Mouse (Mus musculus) erythroblast, embryonic 14.5 days (primary cell): ENCODE measurements around the gene Ssr1. TPM values are rescaled to one million over a fixed set of nuclear protein-coding genes. Genes with fewer than 3 reads are reported as not detected.

Experiments
- H3K27me3 ChIP-seq: 2 replicates; pipeline ENCODE4 v1.6.1; 2012; ENCODE audit warnings: inconsistent platforms; ENCODE audit not compliant: control insufficient read depth
- H3K36me3 ChIP-seq: 2 replicates; pipeline ENCODE4 v1.6.1; 2012; ENCODE audit warnings: mild to moderate bottlenecking, inconsistent platforms; ENCODE audit not compliant: control insufficient read depth
- H3K4me1 ChIP-seq: 2 replicates; pipeline ENCODE4 v1.6.1; 2012; ENCODE audit warnings: inconsistent platforms; ENCODE audit not compliant: control insufficient read depth
- H3K4me3 ChIP-seq: replicated peaks from 2 replicates; pipeline ENCODE3; 2012; ENCODE audit warnings: moderate library complexity, mild to moderate bottlenecking, inconsistent platforms
- H3K9me3 ChIP-seq: 2 replicates; pipeline ENCODE4 v1.6.1; 2012; ENCODE audit warnings: low read length, inconsistent platforms, mixed read lengths; ENCODE audit not compliant: control insufficient read depth
- GATA1 ChIP-seq: IDR thresholded peaks from 2 replicates; pipeline ENCODE4 v1.6.1; 2012; ENCODE audit warnings: low read length, inconsistent platforms, mixed read lengths
- TAL1 ChIP-seq: IDR thresholded peaks from 3 replicates; pipeline ENCODE4 v1.6.1; 2012; ENCODE audit warnings: low read length, inconsistent platforms, mixed read lengths
- polyA plus RNA-seq: library from polyadenylated mRNA; stranded (reverse); fragments of >175 nt; gene quantifications from 2 replicates; pipeline ENCODE4 v1.2.3, GENCODE M21; 2012

Ssr1 gene
- polyA plus RNA-seq, 1 experiment = 3.0 TPM

DNA sequence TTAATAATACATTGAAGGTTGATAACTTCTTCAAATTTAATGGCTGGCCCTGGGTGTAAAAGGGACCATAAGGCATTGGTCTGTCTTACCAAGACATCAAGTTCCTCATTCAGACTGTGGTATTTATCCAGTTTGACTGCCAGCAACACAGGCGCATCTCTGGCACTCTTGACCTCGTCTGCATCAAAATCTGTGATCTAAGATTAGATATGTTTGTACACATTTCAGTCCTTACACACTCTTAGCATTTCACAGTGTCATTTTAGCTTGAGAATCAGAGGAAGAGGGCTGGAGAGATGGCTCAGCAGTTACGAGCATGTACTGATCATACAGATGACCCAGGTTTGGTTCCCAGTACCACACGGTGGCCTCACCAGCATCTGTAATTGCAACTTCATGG is 21.6 kb upstream of the Ssr1 start:
- no peak overlapping the region for H3K4me3 ChIP-seq
- peaks cover 5% of the 10 kb centered on the region; the same call in 1 of the 2 replicates for H3K9me3 ChIP-seq
- no peaks in the 10 kb centered on the region for H3K27me3 ChIP-seq
- peaks cover under 1% of the 10 kb centered on the region for H3K4me1 ChIP-seq
- H3K36me3 ChIP-seq = no peaks in the 10 kb centered on the region
- TF ChIP-seq TAL1 = no peak
- TF ChIP-seq GATA1 = no peak

DNA sequence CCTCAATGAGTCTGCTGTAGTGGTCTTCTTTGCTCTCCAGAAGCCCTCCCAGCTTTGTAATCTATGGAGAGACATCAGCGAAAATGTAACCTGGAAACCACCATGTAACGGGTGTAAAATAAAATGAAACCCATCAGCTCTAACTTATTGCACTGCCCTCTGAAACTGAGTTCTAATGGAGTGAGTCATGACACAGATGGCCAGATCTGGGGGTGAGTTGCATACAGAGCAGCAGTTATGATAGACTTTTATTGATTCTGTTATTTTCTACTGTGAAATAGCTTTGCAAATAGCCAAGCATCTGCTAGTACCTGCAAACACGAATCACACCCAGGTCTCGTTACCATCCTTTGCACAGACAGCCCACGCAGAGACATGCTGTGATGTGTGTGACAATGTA is 18.4 kb upstream of the Ssr1 start:
- Histone ChIP-seq H3K4me3 (no peak overlapping the region), H3K36me3 (peaks cover 2% of the 10 kb centered on the region; the same call in 1 of the 2 replicates), H3K4me1 (peaks cover 11% of the 10 kb centered on the region), H3K9me3 (peaks cover 2% of the 10 kb centered on the region; the same call in 1 of the 2 replicates), H3K27me3 (no peaks in the 10 kb centered on the region)
- TF ChIP-seq GATA1 (no peak), TAL1 (no peak)

DNA sequence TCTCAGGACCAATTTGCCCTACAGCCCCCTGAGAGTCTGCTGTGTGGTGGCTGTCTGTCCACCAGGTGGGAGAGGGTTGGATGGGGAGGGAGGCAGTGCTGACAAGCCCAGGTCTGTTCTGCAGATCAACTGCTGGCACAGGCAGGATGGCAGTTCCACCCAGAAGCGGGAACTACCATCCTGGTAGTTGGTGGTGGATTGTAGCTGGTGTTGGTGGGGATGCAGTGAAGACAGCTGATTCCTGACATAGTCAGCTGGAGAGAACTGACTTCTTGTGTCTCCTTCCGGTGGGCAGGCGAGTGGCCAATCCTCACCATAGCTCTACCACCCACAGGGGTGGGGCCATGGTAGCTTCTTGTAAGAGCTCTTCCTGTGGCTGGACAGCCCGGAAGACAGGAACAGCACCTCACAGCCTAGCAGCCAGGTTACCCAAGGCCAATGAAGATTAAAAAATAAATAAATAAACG is 16.5 kb upstream of the Ssr1 start:
- Histone ChIP-seq H3K4me3 (no peak overlapping the region), H3K9me3 (no peaks in the 10 kb centered on the region), H3K4me1 (peaks cover 11% of the 10 kb centered on the region), H3K36me3 (peaks cover 2% of the 10 kb centered on the region; the same call in 1 of the 2 replicates), H3K27me3 (no peaks in the 10 kb centered on the region)
- TF ChIP-seq TAL1 (no peak), GATA1 (no peak)

DNA sequence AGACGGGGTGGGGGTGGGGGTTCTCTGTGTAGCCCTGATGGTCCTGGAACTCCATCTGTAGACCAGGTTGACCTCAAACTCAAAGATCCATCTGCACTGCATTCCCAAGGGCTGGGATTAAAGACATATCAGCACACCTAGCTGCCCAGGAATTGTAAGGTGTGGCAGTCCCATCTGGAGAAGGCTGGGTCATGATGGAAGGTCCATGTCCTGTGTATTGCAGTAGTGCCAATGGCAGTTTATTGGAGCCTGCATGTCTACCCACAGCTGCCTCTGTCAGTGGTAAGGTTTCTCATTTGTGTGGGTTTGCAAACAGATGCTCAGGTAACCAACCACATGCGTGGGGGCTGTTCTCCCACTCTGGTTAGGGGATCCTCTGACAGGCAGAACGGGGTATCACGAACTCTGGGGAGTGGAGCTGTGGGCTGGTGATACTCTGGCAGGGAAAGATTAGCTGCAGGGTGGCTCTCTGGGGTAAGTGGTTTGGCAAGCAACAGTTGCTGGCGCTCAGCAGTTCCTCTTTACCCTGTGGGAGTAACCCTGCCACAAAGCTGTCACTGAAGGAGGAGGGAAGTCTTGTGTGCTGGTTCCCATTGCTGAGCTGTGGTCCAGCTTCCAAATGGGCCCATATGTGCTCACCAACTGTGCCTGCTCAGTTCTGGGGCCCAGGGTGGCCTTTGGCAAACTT is 15.8 kb upstream of the Ssr1 start:
- Histone ChIP-seq H3K27me3 (no peaks in the 10 kb centered on the region), H3K9me3 (no peaks in the 10 kb centered on the region), H3K4me3 (peak overlapping the region; percentile 6), H3K36me3 (peaks cover 2% of the 10 kb centered on the region; the same call in 1 of the 2 replicates), H3K4me1 (peaks cover 11% of the 10 kb centered on the region)
- TF ChIP-seq TAL1 (no peak), GATA1 (no peak)

DNA sequence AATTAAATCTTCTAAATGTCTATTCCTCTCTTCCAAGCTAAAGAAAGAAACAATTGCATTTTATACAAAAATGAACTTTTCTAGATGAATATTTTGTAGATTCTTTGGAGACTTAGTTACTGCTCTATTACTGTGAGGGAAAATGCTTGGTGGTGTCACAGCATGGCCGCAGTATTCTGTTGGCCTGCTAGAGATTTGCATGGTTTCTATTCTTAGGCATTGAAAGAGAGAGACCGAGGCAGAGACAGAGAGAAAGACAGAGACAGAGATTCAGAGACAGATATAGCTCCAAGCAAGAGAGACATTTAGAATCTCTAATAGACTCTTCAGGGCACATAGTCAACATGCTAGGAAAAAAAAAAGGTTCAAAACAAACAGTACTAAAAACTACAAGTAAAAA is 14.0 kb upstream of the Ssr1 start:
- H3K4me3 ChIP-seq = no peak overlapping the region
- H3K4me1 ChIP-seq = peaks cover 11% of the 10 kb centered on the region
- peaks cover 2% of the 10 kb centered on the region; the same call in 1 of the 2 replicates for H3K36me3 ChIP-seq
- H3K27me3 ChIP-seq = no peaks in the 10 kb centered on the region
- TF ChIP-seq TAL1 (no peak), GATA1 (no peak)
- H3K9me3 ChIP-seq = 0 out of 2 replicates have a peak, but pooled peaks cover under 1% of the 10 kb centered on the region

DNA sequence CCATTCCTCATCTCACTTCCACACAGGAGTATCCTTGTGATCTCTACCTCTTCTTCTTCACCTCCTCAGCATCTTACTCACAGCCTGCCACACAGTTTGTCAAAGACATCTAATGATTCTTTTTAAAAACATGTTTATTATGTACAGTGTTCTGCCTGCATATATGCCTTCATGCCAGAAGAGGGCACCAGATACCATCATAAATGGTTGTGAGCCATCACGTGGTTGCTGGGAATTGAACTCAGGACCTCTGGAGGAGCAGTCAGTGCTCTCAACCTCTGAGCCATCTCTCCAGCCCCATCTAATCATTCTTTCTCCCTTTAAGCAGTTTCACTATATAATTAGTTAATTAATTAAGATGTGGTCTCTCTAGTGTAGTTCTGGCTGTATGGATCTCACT is 8.4 kb upstream of the Ssr1 start:
- H3K27me3 ChIP-seq = peaks cover 7% of the 10 kb centered on the region
- no peak for TF ChIP-seq GATA1
- no peak for TF ChIP-seq TAL1

DNA sequence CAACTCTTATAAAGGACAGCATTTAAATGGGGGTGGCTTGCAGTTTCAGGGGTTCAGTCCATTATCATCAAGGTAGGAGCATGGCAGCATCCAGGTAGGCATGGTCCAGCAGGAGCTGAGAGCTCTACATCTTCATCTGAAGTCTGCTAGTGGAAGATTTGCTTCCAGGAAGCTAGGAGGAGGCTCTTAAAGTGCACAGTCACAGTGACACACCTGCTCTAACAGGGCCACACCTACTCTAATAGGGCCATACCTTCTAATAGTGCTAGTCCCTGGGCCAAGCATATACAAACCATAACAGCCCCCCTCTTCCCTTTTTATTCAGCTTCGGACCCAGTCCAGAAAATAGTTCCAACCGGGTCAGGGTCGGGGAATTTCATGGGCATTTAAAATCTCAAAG is 5.7 kb upstream of the Ssr1 start:
- Histone ChIP-seq H3K27me3 (peaks cover 7% of the 10 kb centered on the region), H3K4me1 (peaks cover 35% of the 10 kb centered on the region), H3K4me3 (no peak overlapping the region), H3K36me3 (no peaks in the 10 kb centered on the region), H3K9me3 (peaks cover 12% of the 10 kb centered on the region)
- TF ChIP-seq TAL1 (no peak), GATA1 (no peak)

More for the DNA sequence above, 8.4 kb upstream of the Ssr1 start:
- no peaks in the 10 kb centered on the region for H3K36me3 ChIP-seq
- peaks cover 26% of the 10 kb centered on the region for H3K4me1 ChIP-seq
- H3K9me3 ChIP-seq = peaks cover 10% of the 10 kb centered on the region
- no peak overlapping the region for H3K4me3 ChIP-seq

DNA sequence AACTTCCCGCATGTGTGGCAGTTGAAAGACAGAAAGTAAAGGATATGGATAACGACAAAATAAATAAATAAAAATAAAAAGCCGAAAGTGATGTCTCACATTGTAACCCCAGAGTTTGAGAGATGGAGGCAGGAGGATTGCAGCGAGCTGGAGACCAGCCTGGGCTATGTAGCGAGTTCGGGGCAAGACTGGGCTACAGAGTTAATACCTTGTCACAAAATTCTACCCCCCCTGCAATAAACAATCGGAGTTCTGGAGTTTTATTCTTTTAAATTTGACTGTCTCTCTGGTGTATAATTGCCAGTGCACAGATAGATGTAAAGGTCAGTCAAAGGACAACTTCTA is 360 bp upstream of the Ssr1 start:
- peak overlapping the region; percentile 95 for H3K4me3 ChIP-seq
- peaks cover 24% of the 10 kb centered on the region for H3K36me3 ChIP-seq
- H3K27me3 ChIP-seq = no peaks in the 10 kb centered on the region; the same call in 1 of the 2 replicates
- peaks cover 42% of the 10 kb centered on the region for H3K4me1 ChIP-seq
- no peak for TF ChIP-seq GATA1
- TF ChIP-seq TAL1 = no peak
- 0 out of 2 replicates have a peak, but pooled peaks cover 3% of the 10 kb centered on the region for H3K9me3 ChIP-seq

DNA sequence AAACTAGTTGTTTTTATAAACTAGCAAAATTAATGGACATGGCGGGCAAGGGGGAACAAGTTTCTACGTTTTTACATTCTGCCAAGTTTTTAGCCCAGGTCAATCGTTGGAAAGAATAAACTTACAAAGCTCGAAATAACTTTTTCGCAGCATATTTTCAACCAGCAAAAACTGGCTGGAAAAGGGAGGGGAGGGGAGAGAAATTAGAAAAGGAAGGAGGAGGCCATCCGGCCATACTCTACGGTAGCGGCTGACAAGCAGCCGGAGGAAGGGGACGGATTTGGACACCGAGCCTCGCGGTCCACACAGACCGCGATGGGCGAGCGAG is 677 bp downstream of the Ssr1 start:
- no peak for TF ChIP-seq GATA1
- no peak for TF ChIP-seq TAL1
- H3K4me3 ChIP-seq = peak overlapping the region; percentile 95
- H3K27me3 ChIP-seq = no peaks in the 10 kb centered on the region
- H3K4me1 ChIP-seq = peaks cover 33% of the 10 kb centered on the region
- H3K9me3 ChIP-seq = 0 out of 2 replicates have a peak, but pooled peaks cover 3% of the 10 kb centered on the region
- H3K36me3 ChIP-seq = peaks cover 35% of the 10 kb centered on the region
